Mouse (Mus musculus): ENCODE results near the gene Plekhh1.

DNA sequence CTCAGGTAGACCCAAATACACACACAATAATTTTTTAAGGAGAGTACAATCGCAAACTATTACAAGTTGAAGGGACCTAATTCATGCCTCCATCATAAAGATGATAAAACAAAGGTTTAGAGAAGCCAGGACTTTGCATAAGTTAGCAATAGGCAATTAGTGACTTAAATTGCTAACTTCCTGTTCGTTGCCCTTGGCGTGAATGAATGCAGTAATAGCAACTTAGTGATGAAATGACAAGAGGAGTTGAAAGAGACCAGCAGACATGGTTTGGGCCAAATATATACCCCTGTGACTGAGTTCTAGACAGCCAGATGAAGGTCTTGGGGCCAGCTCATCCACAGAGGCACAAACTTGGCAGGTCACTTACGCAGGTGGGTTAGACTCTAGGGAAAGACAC, 32.7 kb upstream of the Plekhh1 start:
- TF ChIP-seq POLR2A (IDR thresholded peaks at IDR 0.05; ENCODE audit: borderline replicate concordance, insufficient read depth, low read length), result no peak
- TF ChIP-seq CTCF (IDR thresholded peaks at IDR 0.05; ENCODE audit: borderline replicate concordance, insufficient read depth, low read depth, low read length), result no peak

Measured in cerebellum, adult 2 months (tissue).